Mouse (Mus musculus) embryonic facial prominence, embryonic 15.5 days (tissue): ENCODE measurements at regions not wholly inside any gene's neighbourhood (a gene's known extent, or its start where the extent isn't known, plus 50 kb on each side); places are given as distances from the start of the nearest gene placed in this dataset.

Experiments used
- ATAC-seq: fragments of 200-750 bp; cut with Nextera tagmentation; 2 replicates; pipeline ENCODE4 v1.8.0; 2017; ENCODE audit warnings: low read depth, moderate TSS enrichment; ENCODE audit not compliant: insufficient number of reproducible peaks, low FRiP score, low TSS enrichment
- H3K27ac ChIP-seq: fragments of 300-500 bp; sonication (generic); replicated peaks from 2 replicates; pipeline ENCODE4 v1.5.1; 2015; ENCODE audit warnings: mild to moderate bottlenecking, inconsistent platforms
- H3K27me3 ChIP-seq: fragments of 300-500 bp; sonication (generic); 2 replicates; pipeline ENCODE4 v1.6.1; 2015; ENCODE audit warnings: inconsistent platforms
- H3K36me3 ChIP-seq: fragments of 300-500 bp; sonication (generic); 2 replicates; pipeline ENCODE4 v1.6.1; 2015; ENCODE audit warnings: mild to moderate bottlenecking, inconsistent platforms
- H3K4me1 ChIP-seq: fragments of 300-500 bp; sonication (generic); 2 replicates; pipeline ENCODE4 v1.6.1; 2015; ENCODE audit warnings: inconsistent platforms
- H3K4me2 ChIP-seq: fragments of 300-500 bp; sonication (generic); replicated peaks from 2 replicates; pipeline ENCODE4 v1.6.1; 2015; ENCODE audit warnings: mild to moderate bottlenecking, inconsistent platforms
- H3K4me3 ChIP-seq: fragments of 300-500 bp; sonication (generic); replicated peaks from 2 replicates; pipeline ENCODE4 v1.5.1; 2015; ENCODE audit warnings: mild to moderate bottlenecking, inconsistent platforms
- H3K9ac ChIP-seq: fragments of 300-500 bp; sonication (generic); 2 replicates; pipeline ENCODE4 v1.6.1; 2015; ENCODE audit warnings: inconsistent platforms
- H3K9me3 ChIP-seq: fragments of 300-500 bp; sonication (generic); replicated peaks from 2 replicates; pipeline ENCODE4 v1.6.1; 2016; ENCODE audit warnings: inconsistent platforms
- WGBS: fragments of 180-500 bp; shearing (Covaris S2); methylation state at CpG from one replicate; pipeline ENCODE4 v1.1.7; 2015; 5-methylcytosine and 5-hydroxymethylcytosine counted together

DNA sequence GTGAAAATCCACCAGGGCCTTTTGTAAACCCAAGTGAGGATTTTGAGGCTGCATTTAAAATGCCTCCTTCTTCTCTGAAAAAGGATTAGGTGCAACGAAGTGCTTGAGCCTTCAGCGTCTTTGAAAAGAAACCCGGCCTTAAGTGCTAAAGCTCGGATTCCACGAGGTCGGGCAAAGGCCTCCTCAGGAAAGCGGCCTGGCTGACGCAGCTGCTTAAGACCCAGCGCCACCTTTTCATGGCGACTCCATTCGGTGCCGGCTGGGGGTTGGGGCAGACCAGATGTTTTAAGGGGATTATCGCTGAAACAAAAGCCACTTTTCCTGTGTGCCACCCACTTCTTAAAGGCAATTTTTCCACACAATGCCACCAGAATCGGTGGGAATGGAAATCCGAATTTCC is 61.6 kb upstream of the 4932438H23Rik start:
- 25% methylated on average over 15 of the region's 15 CpGs for WGBS

DNA sequence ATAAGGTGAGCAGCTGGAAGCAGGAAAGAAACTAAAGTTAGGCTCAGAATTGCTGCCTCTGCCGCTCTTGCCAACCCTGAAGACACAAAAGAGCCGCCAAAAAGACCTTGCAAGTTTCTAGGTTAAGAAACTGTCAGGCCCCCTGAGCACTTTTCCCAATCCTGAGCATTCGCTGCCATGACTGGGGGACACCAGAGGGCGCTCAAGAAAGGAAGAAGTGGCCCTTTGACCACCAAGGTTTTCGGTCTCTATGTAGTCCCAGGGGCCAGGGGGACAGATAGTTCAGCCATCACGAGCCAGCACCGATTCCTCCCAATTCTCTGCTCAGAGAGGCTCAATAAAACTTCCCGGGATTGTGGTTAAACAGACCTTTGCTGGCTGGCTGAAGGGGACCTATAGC is 64.6 kb upstream of the Olig2 start:
- Histone ChIP-seq H3K27me3 (peaks cover 8% of the 10 kb centered on the region; the same call in 1 of the 2 replicates), H3K27ac (no peak overlapping the region), H3K4me1 (peaks cover 11% of the 10 kb centered on the region; the same call in 1 of the 2 replicates), H3K36me3 (no peaks in the 10 kb centered on the region), H3K4me3 (no peak overlapping the region), H3K9ac (no peak overlapping the region), H3K4me2 (no peak overlapping the region), H3K9me3 (no peaks in the 10 kb centered on the region)
- WGBS: 30% methylated on average over 8 of the region's 8 CpGs
- ATAC-seq: no peak

More for the DNA sequence above, 61.6 kb upstream of the 4932438H23Rik start:
- H3K4me1 ChIP-seq: no peaks in the 10 kb centered on the region
- H3K9ac ChIP-seq: no peak overlapping the region
- no peak for ATAC-seq
- H3K9me3 ChIP-seq: no peaks in the 10 kb centered on the region
- H3K36me3 ChIP-seq: no peaks in the 10 kb centered on the region
- H3K27ac ChIP-seq: no peak overlapping the region
- no peak overlapping the region for H3K4me2 ChIP-seq
- H3K27me3 ChIP-seq: peaks cover 8% of the 10 kb centered on the region; the same call in 1 of the 2 replicates
- H3K4me3 ChIP-seq: no peak overlapping the region

DNA sequence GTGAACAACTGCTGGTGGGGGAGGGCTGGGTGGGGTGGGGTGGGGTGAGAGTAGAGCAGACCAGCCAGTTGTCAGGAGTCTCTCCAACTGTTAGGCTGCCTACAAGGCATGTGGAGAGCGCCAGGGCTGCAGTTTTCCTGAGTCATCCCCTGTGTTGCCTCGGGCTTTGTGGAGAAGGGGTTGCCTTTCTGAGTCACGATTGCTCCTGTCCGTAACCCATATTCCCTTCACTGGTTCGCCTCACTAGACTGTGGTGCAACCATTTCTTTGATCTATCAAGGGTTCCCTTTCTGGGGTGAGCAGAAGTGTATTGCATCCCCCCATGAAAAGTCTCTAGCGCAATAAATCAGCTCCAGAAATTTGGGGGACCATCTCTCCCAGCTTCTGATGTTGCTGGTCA is 63.6 kb upstream of the Olig2 start:
- H3K4me2 ChIP-seq: no peak overlapping the region
- no peak overlapping the region for H3K4me3 ChIP-seq
- no peak overlapping the region for H3K9ac ChIP-seq
- WGBS: 57% methylated on average over 6 of the region's 6 CpGs
- H3K9me3 ChIP-seq: no peaks in the 10 kb centered on the region
- peaks cover 11% of the 10 kb centered on the region; the same call in 1 of the 2 replicates for H3K4me1 ChIP-seq
- 0 out of 2 replicates have a peak, but pooled peaks cover 8% of the 10 kb centered on the region for H3K27me3 ChIP-seq
- no peak overlapping the region for H3K27ac ChIP-seq
- ATAC-seq: no peak
- H3K36me3 ChIP-seq: no peaks in the 10 kb centered on the region

DNA sequence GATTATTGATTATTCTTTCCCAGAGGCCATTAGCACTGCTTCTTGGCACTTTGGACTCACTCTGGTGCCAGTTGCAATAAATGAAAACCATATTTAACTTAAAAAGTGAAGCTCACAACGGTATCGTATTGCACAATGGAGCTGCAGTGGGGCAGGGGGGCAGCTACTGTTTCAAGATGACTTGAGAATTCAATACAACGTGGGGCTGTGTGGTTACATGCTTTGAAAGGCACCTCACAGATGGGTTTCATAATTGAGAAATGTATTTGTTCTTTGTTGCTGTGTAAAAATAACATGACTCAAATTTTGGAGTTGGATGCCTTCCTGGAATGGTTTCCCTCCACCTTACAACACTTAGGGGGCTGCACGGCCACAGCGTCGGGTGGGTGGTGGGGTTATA is 62.9 kb upstream of the Olig2 start:
- Histone ChIP-seq H3K4me2 (no peak overlapping the region), H3K9ac (no peak overlapping the region), H3K9me3 (no peaks in the 10 kb centered on the region), H3K4me1 (peaks cover 11% of the 10 kb centered on the region; the same call in 1 of the 2 replicates), H3K36me3 (no peaks in the 10 kb centered on the region), H3K4me3 (no peak overlapping the region), H3K27ac (no peak overlapping the region), H3K27me3 (0 out of 2 replicates have a peak, but pooled peaks cover 3% of the 10 kb centered on the region)
- ATAC-seq: no peak
- 33% methylated on average over 6 of the region's 6 CpGs for whole genome bisulfite sequencing

DNA sequence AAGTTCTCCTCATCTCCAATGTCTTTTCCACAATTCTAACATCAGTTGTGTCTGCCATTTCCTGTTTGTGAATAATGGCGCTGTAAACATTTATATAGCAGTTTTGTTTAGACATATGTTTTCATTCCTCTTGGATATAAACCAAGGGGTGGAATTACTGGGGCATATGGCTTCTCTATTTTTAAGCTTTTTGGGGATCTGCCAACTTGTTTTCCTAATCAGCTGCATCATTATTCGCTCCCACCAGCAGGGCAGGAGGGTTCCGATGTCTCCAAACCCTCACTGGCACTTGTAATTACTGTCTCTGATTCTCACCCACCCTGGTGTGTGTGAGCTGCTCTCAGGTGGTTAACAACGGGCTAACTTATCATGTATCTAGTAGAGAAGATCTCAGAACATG is 59.4 kb upstream of the Olig2 start:
- H3K4me1 ChIP-seq: peaks cover 16% of the 10 kb centered on the region; the same call in 1 of the 2 replicates
- 50% methylated on average over 4 of the region's 4 CpGs for WGBS
- H3K27ac ChIP-seq: no peak overlapping the region
- no peak overlapping the region for H3K4me2 ChIP-seq
- no peak for ATAC-seq
- no peak overlapping the region for H3K9ac ChIP-seq
- no peak overlapping the region for H3K4me3 ChIP-seq
- H3K36me3 ChIP-seq: no peaks in the 10 kb centered on the region
- H3K9me3 ChIP-seq: no peaks in the 10 kb centered on the region
- peaks cover 24% of the 10 kb centered on the region for H3K27me3 ChIP-seq

DNA sequence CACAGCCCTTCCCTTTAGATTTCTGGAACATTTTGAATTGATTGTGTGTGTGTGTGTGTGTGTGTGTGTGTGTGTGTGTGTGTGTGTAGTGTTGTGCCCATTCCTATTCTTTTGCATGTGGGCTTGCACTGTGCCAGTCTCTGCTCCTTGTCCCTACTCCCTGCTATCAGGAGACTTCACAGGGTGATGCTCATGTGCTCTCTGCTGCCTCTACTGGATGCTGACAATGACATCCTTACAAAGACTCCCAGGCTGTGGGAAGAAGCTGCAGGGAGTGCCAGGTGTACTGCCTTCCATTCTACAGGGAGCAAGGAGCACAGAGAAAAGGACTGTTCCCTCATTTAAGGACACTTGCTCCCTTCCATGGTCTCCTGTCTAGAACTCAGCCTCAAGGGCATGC is 58.4 kb upstream of the Olig2 start:
- Histone ChIP-seq H3K4me1 (peaks cover 15% of the 10 kb centered on the region; the same call in 1 of the 2 replicates), H3K4me2 (no peak overlapping the region), H3K9me3 (no peaks in the 10 kb centered on the region), H3K36me3 (no peaks in the 10 kb centered on the region), H3K9ac (no peak overlapping the region), H3K4me3 (no peak overlapping the region), H3K27ac (no peak overlapping the region), H3K27me3 (peaks cover 29% of the 10 kb centered on the region)
- no peak for ATAC-seq

DNA sequence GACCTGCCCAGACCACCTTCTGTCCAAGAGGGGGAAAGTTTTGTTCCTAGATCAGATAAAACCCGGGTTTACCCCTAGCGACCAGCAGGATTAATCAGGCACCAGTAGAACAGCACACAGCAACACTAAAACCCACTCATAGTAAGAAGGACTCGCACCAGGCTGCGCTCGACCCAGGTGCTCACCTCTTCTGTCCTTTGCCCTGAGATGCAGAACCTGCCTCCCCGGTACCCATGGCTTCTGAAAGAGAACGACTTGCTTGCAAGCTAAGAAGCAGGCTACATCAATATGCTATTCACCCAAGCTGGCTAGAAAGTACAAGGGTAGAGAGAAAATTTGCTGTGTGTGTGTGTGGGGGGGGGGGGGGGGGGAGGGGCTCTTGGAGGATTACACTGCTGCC is 56.9 kb upstream of the Olig2 start:
- H3K9ac ChIP-seq: no peak overlapping the region
- peaks cover 5% of the 10 kb centered on the region; the same call in 1 of the 2 replicates for H3K4me1 ChIP-seq
- no peak overlapping the region for H3K4me2 ChIP-seq
- H3K4me3 ChIP-seq: no peak overlapping the region
- H3K27me3 ChIP-seq: peaks cover 43% of the 10 kb centered on the region
- no peak for ATAC-seq
- WGBS: 43% methylated on average over 7 of the region's 7 CpGs
- H3K9me3 ChIP-seq: no peaks in the 10 kb centered on the region
- no peak overlapping the region for H3K27ac ChIP-seq
- no peaks in the 10 kb centered on the region for H3K36me3 ChIP-seq

DNA sequence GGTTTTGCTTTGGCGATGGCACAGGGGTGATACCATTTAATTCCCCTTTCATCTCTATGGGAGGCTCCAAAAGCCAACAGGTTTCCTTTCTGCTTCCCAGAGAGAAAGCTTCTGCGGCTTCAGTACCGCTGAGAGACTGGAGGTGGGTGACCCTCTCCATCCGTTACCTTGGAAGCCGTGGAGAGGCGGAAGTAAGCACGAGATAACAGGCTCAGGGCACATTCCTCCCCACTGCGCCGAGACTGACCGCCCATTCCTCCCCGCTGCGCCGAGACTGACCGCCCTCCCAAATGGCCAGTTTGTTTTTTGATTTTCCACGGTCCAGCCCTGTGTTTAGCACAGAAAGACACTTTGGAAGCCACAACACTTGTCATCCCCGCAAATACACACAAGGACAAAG is 55.4 kb upstream of the Olig2 start:
- H3K4me3 ChIP-seq: peak overlapping the region; percentile 19; the same call in 1 of the 2 replicates
- H3K4me1 ChIP-seq: peaks cover 15% of the 10 kb centered on the region
- no peaks in the 10 kb centered on the region for H3K9me3 ChIP-seq
- no peak overlapping the region for H3K27ac ChIP-seq
- 5% methylated on average over 16 of the region's 16 CpGs for WGBS
- H3K27me3 ChIP-seq: peaks cover 50% of the 10 kb centered on the region
- no peak for ATAC-seq
- no peak overlapping the region for H3K9ac ChIP-seq
- peak overlapping the region; percentile 28 for H3K4me2 ChIP-seq
- H3K36me3 ChIP-seq: no peaks in the 10 kb centered on the region

DNA sequence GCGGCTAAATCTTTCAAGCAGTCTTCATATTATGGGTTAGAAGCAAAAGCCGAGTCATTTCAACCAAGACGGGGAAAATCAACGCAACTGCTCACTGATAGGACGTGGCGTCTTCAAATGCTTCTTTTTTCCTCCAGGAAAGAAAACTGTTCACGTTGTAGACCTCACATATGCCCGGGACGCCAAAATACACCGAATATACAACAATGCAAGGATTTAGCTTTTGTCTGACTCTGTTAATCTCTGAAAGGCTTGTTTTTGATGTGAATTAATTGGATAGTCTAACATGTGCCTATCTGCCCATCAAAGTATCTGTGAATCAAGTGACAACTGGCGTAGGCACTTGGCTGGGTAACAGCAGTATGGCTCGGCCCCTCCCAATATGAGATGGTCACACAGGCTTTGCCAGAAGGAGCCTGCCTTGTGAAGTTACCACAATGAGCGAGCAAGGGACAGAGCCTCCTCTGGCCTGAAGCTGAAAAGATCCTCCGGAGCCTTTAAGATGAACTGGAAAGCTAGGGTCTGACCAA is 53.3 kb upstream of the Olig2 start:
- Histone ChIP-seq H3K4me2 (no peak overlapping the region), H3K9me3 (no peaks in the 10 kb centered on the region), H3K27me3 (peaks cover 50% of the 10 kb centered on the region), H3K4me3 (no peak overlapping the region), H3K27ac (no peak overlapping the region), H3K36me3 (no peaks in the 10 kb centered on the region), H3K4me1 (peaks cover 15% of the 10 kb centered on the region), H3K9ac (no peak overlapping the region)
- no peak for ATAC-seq
- WGBS: 71% methylated on average over 14 of the region's 14 CpGs

DNA sequence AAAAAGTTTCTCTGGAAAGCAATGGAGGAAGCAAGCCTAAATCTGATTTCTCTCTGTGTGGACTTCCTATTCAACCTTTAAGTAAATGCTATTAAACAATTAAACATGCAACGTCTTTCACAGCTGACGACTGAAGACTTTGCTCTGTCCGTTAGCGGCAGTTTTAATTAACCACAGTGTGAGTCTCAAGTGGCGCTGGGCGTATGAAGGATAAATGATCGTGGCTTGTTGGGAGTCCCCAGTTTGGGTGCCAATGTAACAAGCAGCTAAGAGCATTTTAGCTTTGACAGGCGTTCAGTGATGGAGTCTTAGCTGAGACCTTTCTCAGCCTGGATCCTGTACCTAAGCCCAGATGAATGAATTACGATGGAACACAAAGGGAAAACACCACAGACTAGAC is 52.7 kb upstream of the Olig2 start:
- WGBS: 72% methylated on average over 9 of the region's 9 CpGs
- Histone ChIP-seq H3K36me3 (no peaks in the 10 kb centered on the region), H3K9me3 (no peaks in the 10 kb centered on the region), H3K4me1 (peaks cover 15% of the 10 kb centered on the region), H3K4me3 (no peak overlapping the region), H3K27me3 (peaks cover 50% of the 10 kb centered on the region), H3K9ac (no peak overlapping the region), H3K27ac (no peak overlapping the region), H3K4me2 (no peak overlapping the region)
- no peak for ATAC-seq

DNA sequence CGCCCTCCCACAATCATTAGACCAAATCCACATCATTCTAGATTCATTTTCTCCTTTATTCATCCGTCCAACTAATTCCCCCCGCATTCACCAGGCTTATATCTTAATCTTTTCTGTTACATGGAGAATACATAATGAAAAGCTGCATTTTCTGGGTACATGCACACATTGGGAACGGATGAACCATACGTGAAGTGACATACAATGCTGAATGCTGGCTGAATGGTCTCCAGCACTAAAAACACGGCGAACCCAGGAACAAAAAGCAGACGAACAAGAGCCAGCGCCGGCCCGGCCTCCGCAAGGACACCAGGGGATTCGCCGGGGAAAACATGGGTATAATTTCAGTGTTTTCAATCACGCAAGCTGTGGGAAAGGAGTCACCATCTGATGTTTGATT is 52.0 kb upstream of the Olig2 start:
- no peaks in the 10 kb centered on the region for H3K9me3 ChIP-seq
- no peak overlapping the region for H3K9ac ChIP-seq
- H3K4me1 ChIP-seq: peaks cover 15% of the 10 kb centered on the region
- peaks cover 49% of the 10 kb centered on the region for H3K27me3 ChIP-seq
- H3K27ac ChIP-seq: no peak overlapping the region
- H3K36me3 ChIP-seq: no peaks in the 10 kb centered on the region
- H3K4me2 ChIP-seq: no peak overlapping the region; the same call in 1 of the 2 replicates
- no peak for ATAC-seq
- no peak overlapping the region for H3K4me3 ChIP-seq
- WGBS: 37% methylated on average over 15 of the region's 15 CpGs

DNA sequence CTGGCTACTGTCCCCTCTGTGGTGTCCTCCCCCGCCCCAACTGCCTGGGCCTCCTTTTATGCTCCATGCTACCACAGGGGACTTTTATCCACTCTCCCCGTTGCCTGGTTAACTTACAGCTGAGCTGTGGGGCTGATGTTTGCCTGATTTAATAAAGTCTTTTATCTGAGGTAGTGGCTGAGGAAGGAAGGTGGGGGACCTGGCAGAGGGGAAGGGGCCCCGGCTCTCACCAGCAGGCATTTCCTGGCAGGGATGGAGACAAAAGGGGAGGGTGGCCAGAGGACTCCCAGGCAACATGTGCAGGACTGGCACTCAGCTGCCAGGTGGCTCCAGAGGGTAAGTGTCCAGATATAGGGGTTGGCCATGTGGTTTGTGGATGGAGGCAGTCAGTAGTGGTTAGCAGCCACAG is 51.4 kb upstream of the Olig2 start:
- peaks cover 15% of the 10 kb centered on the region for H3K4me1 ChIP-seq
- WGBS: 44% methylated on average over 3 of the region's 3 CpGs
- H3K4me2 ChIP-seq: no peak overlapping the region; the same call in 1 of the 2 replicates
- ATAC-seq: 0 out of 2 replicates have a peak, but pooled peaks have one; percentile 34
- H3K4me3 ChIP-seq: no peak overlapping the region
- no peaks in the 10 kb centered on the region for H3K9me3 ChIP-seq
- no peak overlapping the region for H3K27ac ChIP-seq
- H3K36me3 ChIP-seq: no peaks in the 10 kb centered on the region
- H3K27me3 ChIP-seq: peaks cover 44% of the 10 kb centered on the region
- no peak overlapping the region for H3K9ac ChIP-seq
